Mouse (Mus musculus) heart, adult 2 months (tissue): ENCODE data around the gene Rcl1. TPM values are rescaled to one million over a fixed set of nuclear protein-coding genes. Genes with fewer than 3 reads are reported as not detected.

Experiments used
- DNase-seq, 2 experiments: peaks; one replicate each; pipeline ENCODE4 v3.0.0; 2021
- H3K27ac ChIP-seq: fragments of 200-600 bp; 2 replicates; pipeline ENCODE4 v1.8.1; 2022
- H3K27me3 ChIP-seq: fragments of 200-500 bp; 2 replicates; pipeline ENCODE4 v1.6.1; 2012; ENCODE audit warnings: mild to moderate bottlenecking, low read length, inconsistent platforms, mixed read lengths; ENCODE audit not compliant: control insufficient read depth, insufficient read depth
- H3K36me3 ChIP-seq: fragments of 200-500 bp; 2 replicates; pipeline ENCODE4 v1.6.1; 2012; ENCODE audit warnings: low read length, inconsistent platforms; ENCODE audit not compliant: control insufficient read depth, insufficient read depth
- H3K4me1 ChIP-seq: fragments of 200-500 bp; 2 replicates; pipeline ENCODE4 v1.6.1; 2011; ENCODE audit warnings: low read length; ENCODE audit not compliant: control insufficient read depth, insufficient read depth
- H3K4me3 ChIP-seq: fragments of 200-600 bp; 2 replicates; pipeline ENCODE4 v1.8.1; 2022
- H3K79me2 ChIP-seq: fragments of 200-500 bp; replicated peaks from 2 replicates; pipeline ENCODE4 v1.6.1; 2012; ENCODE audit warnings: mild to moderate bottlenecking, inconsistent platforms, low read length, moderate library complexity, mixed read lengths; ENCODE audit not compliant: control insufficient read depth, insufficient read depth
- H3K9ac ChIP-seq: fragments of 200-500 bp; 2 replicates; pipeline ENCODE4 v1.6.1; 2012; ENCODE audit warnings: low read depth, mild to moderate bottlenecking, control low read depth, inconsistent platforms, low read length, mixed read lengths
- CTCF ChIP-seq: fragments of 200-600 bp; IDR thresholded peaks from 2 replicates; pipeline ENCODE4 v1.8.1; 2022; ENCODE audit warnings: antibody characterized with exemption, mild to moderate bottlenecking, moderate library complexity
- EP300 ChIP-seq: fragments of 200-500 bp; IDR thresholded peaks from 2 replicates; pipeline ENCODE4 v1.6.1; 2011; ENCODE audit warnings: low read depth, low read length, control low read depth; ENCODE audit not compliant: insufficient read depth
- POLR2A ChIP-seq: fragments of 200-500 bp; IDR thresholded peaks from 2 replicates; pipeline ENCODE4 v1.6.1; 2011; ENCODE audit warnings: mild to moderate bottlenecking, low read depth, low read length, control low read depth; ENCODE audit not compliant: insufficient read depth
- WGBS: fragments of 180-500 bp; shearing (Covaris S2); methylation state at CpG from one replicate; pipeline ENCODE4 v1.1.7; 2018; 5-methylcytosine and 5-hydroxymethylcytosine counted together
- intact Hi-C: fragments of 180-260 bp; cut with DNase I; formaldehyde crosslinking; loops from one replicate; pipeline ENCODE4 v1.15.1; 2025
- long read RNA-seq: library from polyadenylated mRNA; stranded (forward); transcript quantifications from one replicate; pipeline ENCODE4 v2.0.0, GENCODE M21; 2021
- polyA plus RNA-seq: library from polyadenylated mRNA; depleted of rRNA; stranded (reverse); fragments of >200 nt; gene quantifications from 2 replicates; pipeline ENCODE4 v1.2.3, GENCODE M21; 2012; rRNA removed
- total RNA-seq, 2 experiments: library from RNA; stranded (reverse); gene quantifications; 2 replicates each; pipeline ENCODE4 v1.2.3; 2021

Gene Rcl1
- total RNA-seq, result 1 to 10 TPM; 5.0 to 6.2 TPM
- polyA plus RNA-seq, result 5.3 and 5.6 TPM in 2 replicates
- long read RNA-seq, transcript Rcl1-201 (9 exons, 1,803 nt), result major isoform, 6 of 6 reads
- long read RNA-seq, partial matches to known transcripts, result 0 of 6 reads
- long read RNA-seq, other reads (novel, unspliced or antisense), result 0 of 6 reads

GRCm38 (mm10) chr19:29100874-29101542 is at the start of gene Rcl1:
Rcl1 (plus strand) TSS chr19:29101375.
- Histone ChIP-seq H3K4me3 (peak within 1 kb of the TSS; percentile 98), H3K79me2 (no peaks in the 10 kb centered on the region), H3K27me3 (no peaks in the 10 kb centered on the region), H3K9ac (peak within 1 kb of the TSS; percentile 94), H3K4me1 (peaks cover 2% of the 10 kb centered on the region), H3K27ac (peak within 1 kb of the TSS; percentile 78), H3K36me3 (no peaks in the 10 kb centered on the region)
- whole genome bisulfite sequencing, result under 1% methylated on average over 57 of the region's 58 CpGs
- peak; percentile 95 to 98 for DNase-seq
- intact Hi-C loops, result loop anchor here (1.0 to 5.0 kb wide), 3 partner anchors 34 to 151 kb away; partner anchors contain the start of genes Cdc37l1 and Jak2
- TF ChIP-seq CTCF, result no peak
- 0 out of 2 replicates have a peak, but pooled peaks have one; percentile 30 for TF ChIP-seq EP300
- peak; percentile 90 for TF ChIP-seq POLR2A

- H3K27me3 ChIP-seq, result no peaks in the 10 kb centered on the region
- no peak overlapping the region for H3K4me3 ChIP-seq
- DNase-seq, result no peak
- TF ChIP-seq POLR2A (no peak), EP300 (no peak), CTCF (no peak)
- intact Hi-C loops, result no loop called here
- no peaks in the 10 kb centered on the region for H3K36me3 ChIP-seq
- no peak overlapping the region for H3K9ac ChIP-seq
- H3K79me2 ChIP-seq, result no peaks in the 10 kb centered on the region
- 84% methylated on average over 12 of the region's 12 CpGs for WGBS
- no peak overlapping the region for H3K27ac ChIP-seq
- peaks cover 5% of the 10 kb centered on the region for H3K4me1 ChIP-seq
These were observed 48.4 kb upstream of the Rcl1 start for GRCm38 (mm10) chr19:29052786-29053185.

- Histone ChIP-seq H3K36me3 (no peaks in the 10 kb centered on the region), H3K9ac (no peak overlapping the region), H3K27ac (no peak overlapping the region), H3K4me3 (no peak overlapping the region), H3K79me2 (no peaks in the 10 kb centered on the region), H3K27me3 (no peaks in the 10 kb centered on the region), H3K4me1 (no peaks in the 10 kb centered on the region)
- intact Hi-C loops, result no loop called here
- TF ChIP-seq EP300 (no peak), POLR2A (no peak), CTCF (no peak)
- no peak for DNase-seq
- WGBS, result 65% methylated on average over 6 of the region's 6 CpGs
These were observed 46.6 kb upstream of the Rcl1 start for GRCm38 (mm10) chr19:29054594-29054993.

GRCm38 (mm10) chr19:29055469-29055868 is 45.7 kb upstream of the Rcl1 start:
- TF ChIP-seq CTCF (no peak), POLR2A (no peak), EP300 (no peak)
- Histone ChIP-seq H3K27ac (no peak overlapping the region), H3K9ac (no peak overlapping the region), H3K4me1 (no peaks in the 10 kb centered on the region), H3K36me3 (no peaks in the 10 kb centered on the region), H3K4me3 (no peak overlapping the region), H3K27me3 (no peaks in the 10 kb centered on the region), H3K79me2 (no peaks in the 10 kb centered on the region)
- intact Hi-C loops, result no loop called here
- no peak for DNase-seq
- WGBS, result 86% methylated on average over 4 of the region's 4 CpGs

GRCm38 (mm10) chr19:29058741-29059140 is 42.4 kb upstream of the Rcl1 start:
- DNase-seq, result no peak
- TF ChIP-seq EP300 (no peak), POLR2A (no peak), CTCF (no peak)

GRCm38 (mm10) chr19:29059688-29060087 is 41.5 kb upstream of the Rcl1 start:
- Histone ChIP-seq H3K36me3 (no peaks in the 10 kb centered on the region), H3K27me3 (no peaks in the 10 kb centered on the region), H3K9ac (no peak overlapping the region), H3K27ac (no peak overlapping the region), H3K4me3 (no peak overlapping the region), H3K4me1 (peaks cover 5% of the 10 kb centered on the region), H3K79me2 (no peaks in the 10 kb centered on the region)
- TF ChIP-seq CTCF (peak; percentile 49), POLR2A (no peak), EP300 (no peak)
- WGBS, result 81% methylated on average over 2 of the region's 2 CpGs
- intact Hi-C loops, result loop anchor here (5.0 to 10.0 kb wide), 2 partner anchors 282 to 445 kb away; no protein-coding TSS in a partner anchor
- no peak for DNase-seq

More at GRCm38 (mm10) chr19:29058741-29059140, 42.4 kb upstream of the Rcl1 start:
- H3K27ac ChIP-seq, result no peak overlapping the region
- no peak overlapping the region for H3K4me3 ChIP-seq
- no peaks in the 10 kb centered on the region for H3K4me1 ChIP-seq
- no peak overlapping the region for H3K9ac ChIP-seq
- no peaks in the 10 kb centered on the region for H3K27me3 ChIP-seq
- no peaks in the 10 kb centered on the region for H3K79me2 ChIP-seq
- intact Hi-C loops, result no loop called here
- WGBS, result 87% methylated on average over 5 of the region's 5 CpGs
- no peaks in the 10 kb centered on the region for H3K36me3 ChIP-seq
